Mouse (Mus musculus): ENCODE results near the gene Gjd2.

Gjd2 gene

GRCm38 (mm10) chr2:114013295-114013771 lies at the start of gene Gjd2:
Gene Gjd2, minus strand, starts transcription at chr2:114013619.
- DNase-seq = no peak

GRCm38 (mm10) chr2:114060071-114060591 lies 46.7 kb upstream of the Gjd2 start:
- no peak for DNase-seq

- DNase-seq = no peak
These were observed 46.2 kb upstream of the Gjd2 start for GRCm38 (mm10) chr2:114059608-114060007.

GRCm38 (mm10) chr2:114058226-114058796 lies 44.9 kb upstream of the Gjd2 start:
- no peak for DNase-seq

- no peak for DNase-seq
These were observed 44.0 kb upstream of the Gjd2 start for GRCm38 (mm10) chr2:114057303-114057853.

- no peak for DNase-seq
These were observed 40.7 kb upstream of the Gjd2 start for GRCm38 (mm10) chr2:114054129-114054528.

GRCm38 (mm10) chr2:114052696-114053598 lies 39.5 kb upstream of the Gjd2 start, which contains the start of gene Actc1:
Gene Actc1, minus strand, starts transcription at chr2:114053548.
- DNase-seq = no peak

GRCm38 (mm10) chr2:114051871-114052241 lies 38.4 kb upstream of the Gjd2 start:
- no peak for DNase-seq

- no peak for DNase-seq
These were observed 37.9 kb upstream of the Gjd2 start for GRCm38 (mm10) chr2:114051111-114051870.

- no peak for DNase-seq
These were observed 36.7 kb upstream of the Gjd2 start for GRCm38 (mm10) chr2:114050150-114050549.

GRCm38 (mm10) chr2:114049372-114049771 lies 36.0 kb upstream of the Gjd2 start:
- DNase-seq = no peak

- no peak for DNase-seq
These were observed 34.7 kb upstream of the Gjd2 start for GRCm38 (mm10) chr2:114047960-114048611.

- no peak for DNase-seq
These were observed 32.8 kb upstream of the Gjd2 start for GRCm38 (mm10) chr2:114046151-114046664.

GRCm38 (mm10) chr2:114037926-114038325 lies 24.5 kb upstream of the Gjd2 start:
- DNase-seq = no peak

- DNase-seq = no peak
These were observed 18.8 kb upstream of the Gjd2 start for GRCm38 (mm10) chr2:114032259-114032658.

GRCm38 (mm10) chr2:114023383-114023782 lies 10.0 kb upstream of the Gjd2 start:
- DNase-seq = no peak

- no peak for DNase-seq
These were observed 6.8 kb upstream of the Gjd2 start for GRCm38 (mm10) chr2:114020210-114020563.

GRCm38 (mm10) chr2:114019474-114020209 lies 6.2 kb upstream of the Gjd2 start:
- DNase-seq = no peak

GRCm38 (mm10) chr2:114018136-114018535 lies 4.7 kb upstream of the Gjd2 start:
- DNase-seq = no peak

GRCm38 (mm10) chr2:114014839-114015238 lies 1.4 kb upstream of the Gjd2 start:
- no peak for DNase-seq

- DNase-seq = no peak
These were observed 427 bp upstream of the Gjd2 start for GRCm38 (mm10) chr2:114013846-114014245.
